Mouse (Mus musculus) gastrocnemius, adult 2 months (tissue): Measurements from ENCODE around the gene Myl6b. TPM values are rescaled to one million over a fixed set of nuclear protein-coding genes. Genes with fewer than 3 reads are reported as not detected.
A peak's percentile ranks its signal among the peaks of the same experiment; 100 is the strongest.

ENCODE experiments used
- DNase-seq: peaks from one replicate; pipeline ENCODE4 v3.0.0; 2022
- H3K27ac ChIP-seq: fragments of 200-600 bp; 2 replicates; pipeline ENCODE4 v1.8.1; 2022; ENCODE audit warnings: mild to moderate bottlenecking
- H3K4me3 ChIP-seq: fragments of 200-600 bp; 2 replicates; pipeline ENCODE4 v1.8.1; 2022; ENCODE audit warnings: mild to moderate bottlenecking, moderate library complexity
- CTCF ChIP-seq: fragments of 200-600 bp; IDR thresholded peaks from 2 replicates; pipeline ENCODE4 v1.8.1; 2022; ENCODE audit warnings: antibody characterized with exemption, mild to moderate bottlenecking, moderate library complexity
- intact Hi-C: fragments of 180-260 bp; cut with DNase I; formaldehyde crosslinking; loops from one replicate; pipeline ENCODE4 v1.15.1; 2025
- total RNA-seq, 2 experiments: library from RNA; stranded (reverse); gene quantifications; 2 replicates each; pipeline ENCODE4 v1.2.3; 2021

The Myl6b gene
- total RNA-seq, 2 experiments from 2014 or later: 6.5 to 17.8 TPM

- DNase-seq: no peak
- Histone ChIP-seq H3K27ac (peak overlapping the region; percentile 100), H3K4me3 (peak overlapping the region; percentile 98)
- TF ChIP-seq CTCF: no peak
- intact Hi-C loops: loop anchor here (5.0 kb wide), 1 partner anchor 37 kb away; the partner anchor contains the start of gene Esyt1
These were observed 8.3 kb downstream of the Myl6b start for GRCm38 (mm10) chr10:128490232-128490631.

GRCm38 (mm10) chr10:128489785-128490184, 8.7 kb downstream of the Myl6b start:
- Histone ChIP-seq H3K4me3 (peak overlapping the region; percentile 98), H3K27ac (peak overlapping the region; percentile 100)
- no peak for DNase-seq
- TF ChIP-seq CTCF: no peak
- intact Hi-C loops: loop anchor here (5.0 kb wide), 1 partner anchor 38 kb away; the partner anchor contains the start of gene Esyt1

GRCm38 (mm10) chr10:128489380-128489779, 9.1 kb downstream of the Myl6b start:
- Histone ChIP-seq H3K4me3 (no peak overlapping the region; the same call in 1 of the 2 replicates), H3K27ac (peak overlapping the region; percentile 100)
- TF ChIP-seq CTCF: no peak
- peak; percentile 13 for DNase-seq
- intact Hi-C loops: no loop called here

- intact Hi-C loops: no loop called here
- peak; percentile 13 for DNase-seq
- H3K4me3 ChIP-seq: no peak overlapping the region
- H3K27ac ChIP-seq: peak overlapping the region; percentile 100
- no peak for TF ChIP-seq CTCF
These were observed 9.7 kb downstream of the Myl6b start for GRCm38 (mm10) chr10:128488776-128489175.

- no peak overlapping the region for H3K4me3 ChIP-seq
- peak overlapping the region; percentile 100; the same call in 1 of the 2 replicates for H3K27ac ChIP-seq
- no peak for TF ChIP-seq CTCF
- DNase-seq: no peak
- intact Hi-C loops: no loop called here
These were observed 10.4 kb downstream of the Myl6b start for GRCm38 (mm10) chr10:128487861-128488712.

- no peak for TF ChIP-seq CTCF
- intact Hi-C loops: no loop called here
These were observed 12.1 kb downstream of the Myl6b start for GRCm38 (mm10) chr10:128486370-128486769.

GRCm38 (mm10) chr10:128474366-128474765, 24.1 kb downstream of the Myl6b start:
- Histone ChIP-seq H3K4me3 (no peak overlapping the region), H3K27ac (no peak overlapping the region)
- no peak for DNase-seq
- no peak for TF ChIP-seq CTCF
- intact Hi-C loops: no loop called here

More at GRCm38 (mm10) chr10:128486370-128486769, 12.1 kb downstream of the Myl6b start:
- DNase-seq: no peak
- Histone ChIP-seq H3K4me3 (no peak overlapping the region), H3K27ac (no peak overlapping the region)

GRCm38 (mm10) chr10:128460270-128460630, 38.2 kb downstream of the Myl6b start:
- intact Hi-C loops: loop anchor here (2.0 kb wide), 1 partner anchor 33 kb away; no protein-coding TSS in a partner anchor
- peak overlapping the region; percentile 93 for H3K27ac ChIP-seq

GRCm38 (mm10) chr10:128459409-128460269, 38.8 kb downstream of the Myl6b start:
- intact Hi-C loops: loop anchor here (1.0 to 2.0 kb wide), 2 partner anchors 33 to 77 kb away; no protein-coding TSS in a partner anchor
- H3K4me3 ChIP-seq: peak overlapping the region; percentile 92
- TF ChIP-seq CTCF: no peak
- peak; percentile 66 for DNase-seq
- H3K27ac ChIP-seq: peak overlapping the region; percentile 93

More at GRCm38 (mm10) chr10:128460270-128460630, 38.2 kb downstream of the Myl6b start:
- TF ChIP-seq CTCF: no peak
- DNase-seq: no peak
- peak overlapping the region; percentile 92 for H3K4me3 ChIP-seq

GRCm38 (mm10) chr10:128458719-128459408, 39.6 kb downstream of the Myl6b start, which contains the start of gene Smarcc2:
Smarcc2 (plus strand) TSS chr10:128459248.
- intact Hi-C loops: loop anchor here (1.0 kb wide), 1 partner anchor 77 kb away; no protein-coding TSS in a partner anchor
- Histone ChIP-seq H3K4me3 (peak within 1 kb of the TSS; percentile 92), H3K27ac (peak within 1 kb of the TSS; percentile 93)
- peak; percentile 95 for DNase-seq
- peak; percentile 51 for TF ChIP-seq CTCF

GRCm38 (mm10) chr10:128458348-128458718, 40.2 kb downstream of the Myl6b start:
- no peak for TF ChIP-seq CTCF
- intact Hi-C loops: no loop called here
- Histone ChIP-seq H3K27ac (peak overlapping the region; percentile 93), H3K4me3 (peak overlapping the region; percentile 92)
- peak; percentile 88 for DNase-seq

GRCm38 (mm10) chr10:128457676-128458075, 40.8 kb downstream of the Myl6b start:
- intact Hi-C loops: no loop called here
- Histone ChIP-seq H3K27ac (no peak overlapping the region; the same call in 1 of the 2 replicates), H3K4me3 (no peak overlapping the region)
- no peak for DNase-seq
- TF ChIP-seq CTCF: no peak
